Mouse (Mus musculus) midbrain, embryonic 11.5 days (tissue): ENCODE results near the gene Col18a1. TPM values are rescaled to one million over a fixed set of nuclear protein-coding genes. Genes with fewer than 3 reads are reported as not detected.

Source experiments
- ATAC-seq: fragments of 200-750 bp; cut with Nextera tagmentation; 2 replicates; pipeline ENCODE4 v1.8.0; 2017; ENCODE audit warnings: moderate TSS enrichment, moderate library complexity; ENCODE audit not compliant: low FRiP score
- DNase-seq: peaks from one replicate; pipeline ENCODE4 v3.0.0; 2015; ENCODE audit warnings: low spot score; ENCODE audit errors: missing footprints
- H3K27ac ChIP-seq: fragments of 300-500 bp; sonication (generic); 2 replicates; pipeline ENCODE4 v1.5.1; 2014; ENCODE audit warnings: low read depth, low read length
- H3K27me3 ChIP-seq: fragments of 300-500 bp; sonication (generic); 2 replicates; pipeline ENCODE4 v1.6.1; 2014; ENCODE audit warnings: mild to moderate bottlenecking, low read length, moderate library complexity, mixed read lengths; ENCODE audit not compliant: control insufficient read depth, insufficient read depth
- H3K36me3 ChIP-seq: fragments of 300-500 bp; sonication (generic); 2 replicates; pipeline ENCODE4 v1.6.1; 2014; ENCODE audit warnings: mild to moderate bottlenecking, low read length, moderate library complexity, mixed read lengths; ENCODE audit not compliant: control insufficient read depth, insufficient read depth
- H3K4me1 ChIP-seq: fragments of 300-500 bp; sonication (generic); 2 replicates; pipeline ENCODE4 v1.6.1; 2014; ENCODE audit warnings: low read length; ENCODE audit not compliant: control insufficient read depth, insufficient read depth
- H3K4me2 ChIP-seq: fragments of 300-500 bp; sonication (generic); 2 replicates; pipeline ENCODE4 v1.6.1; 2014; ENCODE audit warnings: mild to moderate bottlenecking, moderate library complexity
- H3K4me3 ChIP-seq: fragments of 300-500 bp; sonication (generic); 2 replicates; pipeline ENCODE4 v1.5.1; 2014; ENCODE audit warnings: low read depth, low read length
- H3K9ac ChIP-seq: fragments of 300-500 bp; sonication (generic); 2 replicates; pipeline ENCODE4 v1.6.1; 2014; ENCODE audit warnings: low read length
- H3K9me3 ChIP-seq: fragments of 300-500 bp; sonication (generic); 2 replicates; pipeline ENCODE4 v1.6.1; 2016; ENCODE audit warnings: low read length; ENCODE audit not compliant: control insufficient read depth
- WGBS: fragments of 180-500 bp; shearing (Covaris S2); extraction: QIAGEN DNeasy Blood & Tissue Kit; methylation state at CpG from one replicate; pipeline ENCODE4 v1.1.7; 2014; 5-methylcytosine and 5-hydroxymethylcytosine counted together
- polyA plus RNA-seq: library from polyadenylated mRNA; unstranded; fragments of >200 nt; fragmentation: Nextera tagmentation; extraction: Ambion mirVana; gene quantifications from 2 replicates; pipeline ENCODE4 v1.2.1, GENCODE M21; 2014

Gene Col18a1
- polyA plus RNA-seq: 46.8 and 52.2 TPM in 2 replicates

- Histone ChIP-seq H3K4me2 (peak within 1 kb of the TSS; percentile 92), H3K9ac (peak within 1 kb of the TSS; percentile 79), H3K27me3 (no peaks in the 10 kb centered on the region), H3K27ac (peak within 1 kb of the TSS; percentile 86), H3K4me3 (peak within 1 kb of the TSS; percentile 54), H3K36me3 (no peaks in the 10 kb centered on the region), H3K9me3 (no peaks in the 10 kb centered on the region), H3K4me1 (peaks cover 25% of the 10 kb centered on the region)
- DNase-seq: peak; percentile 97
- peak; percentile 78 for ATAC-seq
- under 1% methylated on average over 41 of the region's 42 CpGs for WGBS
Measured at GRCm38 (mm10) chr10:77165963-77166717, at the start of gene Col18a1. TSS of gene Col18a1 (minus strand) at chr10:77166548.

GRCm38 (mm10) chr10:77215641-77216040 is 49.3 kb upstream of the Col18a1 start:
- 78% methylated on average over 4 of the region's 4 CpGs for WGBS
- no peak overlapping the region for H3K27ac ChIP-seq
- H3K27me3 ChIP-seq: no peaks in the 10 kb centered on the region

GRCm38 (mm10) chr10:77214586-77214985 is 48.2 kb upstream of the Col18a1 start:
- no peak for DNase-seq
- 85% methylated on average over 8 of the region's 8 CpGs for WGBS
- Histone ChIP-seq H3K27me3 (no peaks in the 10 kb centered on the region), H3K4me3 (no peak overlapping the region), H3K4me1 (0 out of 2 replicates have a peak, but pooled peaks cover 3% of the 10 kb centered on the region), H3K9ac (no peak overlapping the region), H3K36me3 (no peaks in the 10 kb centered on the region), H3K9me3 (no peaks in the 10 kb centered on the region), H3K27ac (no peak overlapping the region), H3K4me2 (no peak overlapping the region)
- ATAC-seq: no peak

More at GRCm38 (mm10) chr10:77215641-77216040, 49.3 kb upstream of the Col18a1 start:
- Histone ChIP-seq H3K4me1 (0 out of 2 replicates have a peak, but pooled peaks cover 3% of the 10 kb centered on the region), H3K36me3 (no peaks in the 10 kb centered on the region), H3K4me3 (no peak overlapping the region), H3K9me3 (no peaks in the 10 kb centered on the region), H3K4me2 (no peak overlapping the region), H3K9ac (no peak overlapping the region)
- no peak for ATAC-seq
- no peak for DNase-seq

DNA sequence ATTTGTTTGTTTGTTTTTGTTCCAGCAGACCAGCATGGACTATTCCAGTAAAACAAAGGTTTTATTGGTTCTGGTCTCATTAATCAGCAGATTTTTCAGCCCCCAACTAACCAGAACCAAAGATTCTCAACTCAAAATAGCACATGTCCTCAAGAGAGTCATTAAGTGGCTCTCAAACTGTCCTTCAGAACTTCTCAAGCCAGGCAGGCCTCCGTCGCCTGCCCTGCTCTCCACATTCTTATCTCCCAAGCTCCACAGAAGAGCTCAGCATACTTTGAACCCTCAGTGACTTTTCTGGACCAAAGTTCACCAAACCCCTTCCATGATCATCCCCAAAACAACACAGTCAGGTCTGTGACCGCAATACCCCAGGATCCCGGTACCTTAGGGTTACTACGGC is 47.1 kb upstream of the Col18a1 start:
- H3K9ac ChIP-seq: no peak overlapping the region
- no peak overlapping the region for H3K4me3 ChIP-seq
- H3K9me3 ChIP-seq: no peaks in the 10 kb centered on the region
- H3K27me3 ChIP-seq: no peaks in the 10 kb centered on the region
- 97% methylated on average over 5 of the region's 5 CpGs for WGBS
- no peaks in the 10 kb centered on the region for H3K36me3 ChIP-seq
- 0 out of 2 replicates have a peak, but pooled peaks cover 3% of the 10 kb centered on the region for H3K4me1 ChIP-seq
- DNase-seq (no peak), ATAC-seq (no peak)
- no peak overlapping the region for H3K4me2 ChIP-seq
- H3K27ac ChIP-seq: no peak overlapping the region

DNA sequence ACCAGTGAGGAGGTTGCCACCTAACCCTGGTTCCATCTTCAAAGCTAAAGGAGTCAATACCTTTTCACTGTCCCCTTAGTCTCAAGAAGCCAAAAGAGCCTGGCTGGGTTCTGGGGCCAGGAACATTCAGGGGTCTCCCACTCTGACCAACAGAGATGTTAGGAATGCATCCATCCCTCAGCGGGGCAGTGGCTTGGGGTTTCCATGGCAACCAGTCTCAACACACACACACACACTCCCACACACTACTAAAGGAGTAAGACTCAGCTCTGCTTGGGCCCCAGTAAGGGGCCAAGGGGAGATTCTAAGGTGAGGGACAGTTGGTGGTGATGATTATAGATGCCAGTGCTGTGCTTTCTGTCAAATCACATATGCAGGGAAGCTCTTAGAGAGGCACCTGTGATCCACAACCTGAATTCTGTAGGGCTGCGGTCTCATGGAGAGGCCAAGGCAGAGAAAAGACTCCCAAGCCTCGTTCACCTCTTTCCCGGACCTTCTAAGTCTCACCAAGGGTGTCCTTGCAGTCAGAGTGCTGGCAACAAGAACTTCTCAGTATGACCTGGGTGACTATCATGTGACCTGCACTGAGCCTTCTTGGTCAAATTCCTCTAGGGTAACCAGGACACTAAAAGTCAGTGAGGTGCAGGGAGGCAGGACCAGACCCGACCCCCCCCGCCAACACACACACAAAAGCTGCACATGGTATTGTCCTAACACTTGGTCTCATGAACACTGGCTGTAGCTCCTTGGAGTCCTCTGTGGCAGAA is 46.2 kb upstream of the Col18a1 start:
- DNase-seq (no peak), ATAC-seq (no peak)
- Histone ChIP-seq H3K36me3 (no peaks in the 10 kb centered on the region), H3K9ac (no peak overlapping the region), H3K4me1 (0 out of 2 replicates have a peak, but pooled peaks cover 3% of the 10 kb centered on the region), H3K27me3 (no peaks in the 10 kb centered on the region), H3K4me2 (no peak overlapping the region), H3K4me3 (no peak overlapping the region), H3K27ac (no peak overlapping the region), H3K9me3 (no peaks in the 10 kb centered on the region)
- 79% methylated on average over 6 of the region's 6 CpGs for WGBS

GRCm38 (mm10) chr10:77211116-77211570 is 44.8 kb upstream of the Col18a1 start:
- H3K36me3 ChIP-seq: no peaks in the 10 kb centered on the region
- ATAC-seq (no peak), DNase-seq (no peak)
- H3K27me3 ChIP-seq: no peaks in the 10 kb centered on the region
- no peak overlapping the region for H3K4me2 ChIP-seq
- H3K9ac ChIP-seq: no peak overlapping the region
- no peaks in the 10 kb centered on the region for H3K9me3 ChIP-seq
- 0 out of 2 replicates have a peak, but pooled peaks cover 3% of the 10 kb centered on the region for H3K4me1 ChIP-seq
- no peak overlapping the region for H3K4me3 ChIP-seq
- WGBS: 92% methylated on average over 11 of the region's 11 CpGs
- no peak overlapping the region for H3K27ac ChIP-seq

DNA sequence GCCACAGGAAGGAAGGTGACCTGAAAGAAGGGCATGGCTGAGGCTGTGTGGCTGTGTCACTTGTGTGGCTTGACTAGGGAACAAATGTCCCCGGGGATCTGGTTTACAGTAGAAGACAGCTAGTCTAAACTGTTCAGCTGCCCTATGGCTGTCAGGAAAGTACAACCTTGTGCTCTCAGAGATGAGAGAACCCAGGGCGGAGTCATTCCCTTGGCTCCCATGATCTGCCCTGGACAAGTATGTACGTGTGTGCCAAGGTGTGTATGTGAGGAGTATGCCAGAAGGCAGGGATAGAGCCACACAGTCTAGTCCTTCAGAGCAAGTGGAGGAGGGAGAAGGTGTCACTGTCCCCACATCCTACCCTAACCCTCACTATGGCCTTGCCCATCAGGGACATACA is 44.3 kb upstream of the Col18a1 start:
- no peak overlapping the region for H3K4me3 ChIP-seq
- no peak overlapping the region for H3K4me2 ChIP-seq
- no peak overlapping the region for H3K9ac ChIP-seq
- H3K4me1 ChIP-seq: 0 out of 2 replicates have a peak, but pooled peaks cover 3% of the 10 kb centered on the region
- H3K27me3 ChIP-seq: no peaks in the 10 kb centered on the region
- no peaks in the 10 kb centered on the region for H3K9me3 ChIP-seq
- H3K36me3 ChIP-seq: no peaks in the 10 kb centered on the region
- WGBS: 96% methylated on average over 3 of the region's 3 CpGs
- DNase-seq: no peak
- no peak for ATAC-seq
- no peak overlapping the region for H3K27ac ChIP-seq

- H3K9ac ChIP-seq: no peak overlapping the region
- no peaks in the 10 kb centered on the region for H3K36me3 ChIP-seq
- no peak for DNase-seq
- no peak for ATAC-seq
- no peaks in the 10 kb centered on the region for H3K9me3 ChIP-seq
- no peak overlapping the region for H3K4me3 ChIP-seq
- 0 out of 2 replicates have a peak, but pooled peaks cover 3% of the 10 kb centered on the region for H3K4me1 ChIP-seq
- 42% methylated on average over 5 of the region's 5 CpGs for WGBS
- H3K27me3 ChIP-seq: no peaks in the 10 kb centered on the region
- H3K4me2 ChIP-seq: no peak overlapping the region
- H3K27ac ChIP-seq: no peak overlapping the region
Measured at GRCm38 (mm10) chr10:77209261-77209660, 42.9 kb upstream of the Col18a1 start.
